Mouse (Mus musculus): Measurements from ENCODE around the gene Ccdc65. TPM values are rescaled to one million over a fixed set of nuclear protein-coding genes. Genes with fewer than 3 reads are reported as not detected.
"Not testable (repeated sequence)": the region's sequence is repeated elsewhere in the genome, so short reads cannot be mapped to it uniquely, and the experiment has no call there.

Ccdc65 gene
- polyA plus RNA-seq, 1 experiment = 3.2 TPM

DNA sequence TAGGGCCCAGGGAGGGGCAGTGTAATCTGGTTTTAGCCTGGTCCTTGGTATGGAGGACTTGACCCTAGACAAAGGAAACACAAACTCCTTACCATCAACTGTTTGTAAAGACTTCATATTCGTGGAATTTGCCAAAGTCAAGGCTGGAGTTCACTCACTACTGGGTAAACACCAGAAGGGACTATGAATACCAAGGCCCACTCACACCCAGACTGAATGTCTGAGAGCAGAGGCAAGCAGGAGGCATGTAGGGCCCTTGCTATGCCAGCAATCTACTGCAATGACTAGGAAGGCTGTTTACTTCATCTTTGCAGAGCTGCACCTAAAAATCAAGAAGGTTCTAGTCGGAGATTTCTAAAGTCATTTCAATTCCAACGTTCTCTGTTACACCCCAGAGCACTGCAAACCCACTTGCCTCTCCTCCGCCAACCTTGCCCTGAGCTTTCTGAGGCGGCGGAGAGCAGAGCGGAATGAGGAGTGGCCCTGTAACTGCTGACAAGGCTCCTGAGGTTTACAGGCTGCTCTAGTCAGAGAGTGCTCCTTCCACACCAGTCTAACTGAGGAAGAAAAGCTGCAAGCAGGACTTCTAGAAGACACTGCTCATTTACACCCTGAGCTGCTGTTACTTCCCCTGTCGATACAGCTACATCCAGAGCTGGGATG lies 34.9 kb downstream of the Ccdc65 start:
- no peak for DNase-seq (ENCODE audit: low read depth)
- TF ChIP-seq CTCF (IDR thresholded peaks at IDR 0.05; ENCODE audit: borderline replicate concordance, extremely low read depth, insufficient read depth, insufficient read length) = no peak
- no peak for TF ChIP-seq POLR2A (IDR thresholded peaks at IDR 0.05; ENCODE audit: borderline replicate concordance, extremely low read depth, insufficient read depth, insufficient read length, poor library complexity, severe bottlenecking)

- DNase-seq (ENCODE audit: low read depth) = not testable (repeated sequence)
These were observed 35.9 kb downstream of the Ccdc65 start for GRCm38 (mm10) chr15:98743863-98744262.

GRCm38 (mm10) chr15:98746344-98746965 lies 38.4 kb downstream of the Ccdc65 start:
- DNase-seq (ENCODE audit: low read depth) = no peak

GRCm38 (mm10) chr15:98747296-98747695 lies 39.3 kb downstream of the Ccdc65 start:
- DNase-seq (ENCODE audit: low read depth) = no peak
- TF ChIP-seq CTCF (IDR thresholded peaks at IDR 0.05; ENCODE audit: borderline replicate concordance, extremely low read depth, insufficient read depth, insufficient read length) (no peak), POLR2A (IDR thresholded peaks at IDR 0.05; ENCODE audit: borderline replicate concordance, extremely low read depth, insufficient read depth, insufficient read length, poor library complexity, severe bottlenecking) (no peak)

More at GRCm38 (mm10) chr15:98746344-98746965, 38.4 kb downstream of the Ccdc65 start:
- no peak for TF ChIP-seq CTCF (IDR thresholded peaks at IDR 0.05; ENCODE audit: borderline replicate concordance, extremely low read depth, insufficient read depth, insufficient read length)

GRCm38 (mm10) chr15:98749093-98749492 lies 41.1 kb downstream of the Ccdc65 start:
- no peak for DNase-seq (ENCODE audit: low read depth)
- TF ChIP-seq POLR2A (IDR thresholded peaks at IDR 0.05; ENCODE audit: borderline replicate concordance, extremely low read depth, insufficient read depth, insufficient read length, poor library complexity, severe bottlenecking) (no peak), CTCF (IDR thresholded peaks at IDR 0.05; ENCODE audit: borderline replicate concordance, extremely low read depth, insufficient read depth, insufficient read length) (no peak)

- DNase-seq (ENCODE audit: low read depth) = peak; percentile 22
- TF ChIP-seq POLR2A (IDR thresholded peaks at IDR 0.05; ENCODE audit: borderline replicate concordance, extremely low read depth, insufficient read depth, insufficient read length, poor library complexity, severe bottlenecking) = no peak
These were observed 45.0 kb downstream of the Ccdc65 start for GRCm38 (mm10) chr15:98753021-98753423.

GRCm38 (mm10) chr15:98754125-98754524 lies 46.1 kb downstream of the Ccdc65 start:
- no peak for DNase-seq (ENCODE audit: low read depth)
- TF ChIP-seq CTCF (IDR thresholded peaks at IDR 0.05; ENCODE audit: borderline replicate concordance, extremely low read depth, insufficient read depth, insufficient read length) (no peak), POLR2A (IDR thresholded peaks at IDR 0.05; ENCODE audit: borderline replicate concordance, extremely low read depth, insufficient read depth, insufficient read length, poor library complexity, severe bottlenecking) (no peak)

- peak; percentile 93 for DNase-seq (ENCODE audit: low read depth)
- TF ChIP-seq POLR2A (IDR thresholded peaks at IDR 0.05; ENCODE audit: borderline replicate concordance, extremely low read depth, insufficient read depth, insufficient read length, poor library complexity, severe bottlenecking) = no peak
- TF ChIP-seq CTCF (IDR thresholded peaks at IDR 0.05; ENCODE audit: borderline replicate concordance, extremely low read depth, insufficient read depth, insufficient read length) = no peak
These were observed 54.2 kb downstream of the Ccdc65 start for GRCm38 (mm10) chr15:98762201-98762621.

DNA sequence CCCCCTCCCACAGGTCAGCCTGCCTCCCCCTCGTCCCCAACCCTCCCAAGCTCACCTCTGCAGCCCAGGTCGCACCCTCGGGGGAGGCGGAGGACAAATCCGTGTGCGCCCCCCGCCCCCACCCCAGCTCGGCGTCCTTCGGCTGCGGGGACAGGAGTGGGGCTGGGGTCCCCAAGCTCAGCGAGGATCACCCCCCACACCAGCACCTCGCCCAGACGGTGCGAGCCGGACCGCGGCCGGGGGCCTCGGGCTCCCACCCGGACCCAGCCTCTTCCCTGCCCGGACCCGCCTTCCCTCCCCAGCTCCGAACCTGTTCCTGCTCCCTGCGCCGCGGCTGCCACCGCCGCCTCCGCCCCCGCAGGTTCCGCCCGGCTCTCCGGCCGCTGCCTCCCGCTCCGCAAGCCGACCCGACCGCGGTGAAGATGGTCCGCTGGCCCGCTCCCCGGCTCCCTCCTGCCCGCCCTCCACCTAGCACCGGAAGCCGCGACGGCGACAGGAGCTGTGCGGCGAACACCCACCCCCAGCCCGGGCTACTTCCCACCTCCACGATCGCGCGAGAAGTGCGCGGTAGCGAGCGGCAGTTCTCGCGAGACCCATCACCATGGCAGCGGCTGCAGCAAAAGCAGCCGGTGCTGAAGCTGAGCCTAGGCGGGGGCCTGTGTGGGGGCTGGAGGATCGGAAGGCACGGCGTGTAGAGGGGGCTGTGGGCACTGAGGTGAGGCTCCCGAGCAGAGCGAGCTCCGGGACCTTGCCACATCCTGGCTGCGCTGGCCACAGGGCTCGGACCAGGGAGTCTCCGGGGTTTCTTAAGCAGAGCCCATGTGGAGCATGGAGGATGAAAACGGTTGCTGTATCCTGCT lies 54.9 kb downstream of the Ccdc65 start, which contains the start of gene Arf3:
Gene Arf3, minus strand, starts transcription at position 545 of the 860 bp plus-strand sequence.
- DNase-seq (ENCODE audit: low read depth) = peak; percentile 98

GRCm38 (mm10) chr15:98765929-98766328 lies 57.9 kb downstream of the Ccdc65 start:
- TF ChIP-seq POLR2A (IDR thresholded peaks at IDR 0.05; ENCODE audit: borderline replicate concordance, extremely low read depth, insufficient read depth, insufficient read length, poor library complexity, severe bottlenecking) = no peak
- no peak for TF ChIP-seq CTCF (IDR thresholded peaks at IDR 0.05; ENCODE audit: borderline replicate concordance, extremely low read depth, insufficient read depth, insufficient read length)
- DNase-seq (ENCODE audit: low read depth) = no peak

More for the DNA sequence above, 54.9 kb downstream of the Ccdc65 start, which contains the start of gene Arf3:
- TF ChIP-seq CTCF (IDR thresholded peaks at IDR 0.05; ENCODE audit: borderline replicate concordance, extremely low read depth, insufficient read depth, insufficient read length) = no peak
- TF ChIP-seq POLR2A (IDR thresholded peaks at IDR 0.05; ENCODE audit: borderline replicate concordance, extremely low read depth, insufficient read depth, insufficient read length, poor library complexity, severe bottlenecking) = peak; percentile 92

- TF ChIP-seq POLR2A (IDR thresholded peaks at IDR 0.05; ENCODE audit: borderline replicate concordance, extremely low read depth, insufficient read depth, insufficient read length, poor library complexity, severe bottlenecking) (no peak), CTCF (IDR thresholded peaks at IDR 0.05; ENCODE audit: borderline replicate concordance, extremely low read depth, insufficient read depth, insufficient read length) (no peak)
- no peak for DNase-seq (ENCODE audit: low read depth)
These were observed 60.3 kb downstream of the Ccdc65 start for GRCm38 (mm10) chr15:98768259-98768658.

All from brain, embryonic 14.5 days (tissue).